Mouse (Mus musculus) thymus, adult 2 months (tissue): ENCODE data around the gene Tbcc. TPM values are rescaled to one million over a fixed set of nuclear protein-coding genes. Genes with fewer than 3 reads are reported as not detected.
A peak's percentile ranks its signal among the peaks of the same experiment; 100 is the strongest.

Source experiments
- DNase-seq: peaks from one replicate; pipeline ENCODE4 v3.0.0; 2021
- H3K27ac ChIP-seq: fragments of 200-500 bp; 2 replicates; pipeline ENCODE4 v1.5.1; 2012; ENCODE audit warnings: low read length, control low read depth; ENCODE audit not compliant: control insufficient read depth, insufficient read depth
- H3K27me3 ChIP-seq: fragments of 200-500 bp; 2 replicates; pipeline ENCODE4 v1.6.1; 2012; ENCODE audit warnings: mild to moderate bottlenecking, low read length, moderate library complexity, mixed read lengths; ENCODE audit not compliant: control insufficient read depth, insufficient read depth
- H3K36me3 ChIP-seq: fragments of 200-500 bp; 2 replicates; pipeline ENCODE4 v1.6.1; 2012; ENCODE audit warnings: mild to moderate bottlenecking, low read length, moderate library complexity; ENCODE audit not compliant: control insufficient read depth, insufficient read depth
- H3K4me1 ChIP-seq: fragments of 200-500 bp; replicated peaks from 2 replicates; pipeline ENCODE4 v1.6.1; 2012; ENCODE audit warnings: low read length; ENCODE audit not compliant: control insufficient read depth, insufficient read depth
- H3K4me3 ChIP-seq: fragments of 200-500 bp; 2 replicates; pipeline ENCODE4 v1.5.1; 2012; ENCODE audit warnings: mild to moderate bottlenecking, low read length, control low read depth, moderate library complexity; ENCODE audit not compliant: control insufficient read depth, insufficient read depth
- CTCF ChIP-seq: fragments of 200-500 bp; IDR thresholded peaks from 2 replicates; pipeline ENCODE4 v1.5.1; 2012; ENCODE audit warnings: mild to moderate bottlenecking, control low read depth, low read length, moderate library complexity, borderline replicate concordance; ENCODE audit not compliant: control insufficient read depth, poor library complexity, insufficient read depth; ENCODE audit errors: extremely low read depth
- POLR2A ChIP-seq: fragments of 200-500 bp; IDR thresholded peaks from 2 replicates; pipeline ENCODE4 v1.6.1; 2012; ENCODE audit warnings: mild to moderate bottlenecking, low read length, control low read depth, moderate library complexity; ENCODE audit not compliant: control insufficient read depth, poor library complexity, insufficient read depth; ENCODE audit errors: extremely low read depth
- WGBS: fragments of 180-500 bp; shearing (Covaris S2); methylation state at CpG from one replicate; pipeline ENCODE4 v1.1.7; 2018; 5-methylcytosine and 5-hydroxymethylcytosine counted together
- polyA plus RNA-seq: library from polyadenylated mRNA; depleted of rRNA; stranded (reverse); fragments of >200 nt; gene quantifications from 2 replicates; pipeline ENCODE4 v1.2.3, GENCODE M21; 2012

Gene Tbcc
- polyA plus RNA-seq, 1 experiment, result 28.5 TPM

DNA sequence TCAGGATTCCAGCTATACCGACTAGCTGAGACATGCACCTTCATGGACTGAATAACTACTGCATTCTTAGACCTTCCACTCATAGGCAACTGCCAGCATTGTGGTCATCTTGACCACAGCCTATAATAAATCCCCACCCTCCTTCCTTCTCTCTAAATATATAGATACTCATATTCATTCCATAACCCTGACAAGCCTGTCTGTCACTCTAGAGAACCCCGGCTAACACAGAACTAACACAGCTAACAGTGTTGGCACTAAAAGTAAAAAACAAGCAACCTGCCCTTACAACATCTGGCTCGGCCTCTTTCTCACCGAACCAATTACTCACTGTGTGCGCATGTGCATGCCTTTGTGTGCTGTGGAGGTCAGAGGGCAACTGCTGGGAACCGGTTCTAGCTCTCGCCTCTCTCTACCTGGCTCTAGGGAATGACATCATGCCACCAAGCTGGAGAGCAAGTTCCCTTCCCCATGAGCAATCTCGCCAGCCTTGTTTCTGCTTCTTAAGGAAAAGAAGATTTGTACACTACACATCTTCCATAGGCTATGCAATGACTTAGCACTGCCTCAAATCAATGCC lies 14.0 kb upstream of the Tbcc start:
- Histone ChIP-seq H3K4me3 (no peak overlapping the region), H3K27me3 (no peaks in the 10 kb centered on the region; the same call in 1 of the 2 replicates), H3K36me3 (no peaks in the 10 kb centered on the region), H3K27ac (no peak overlapping the region), H3K4me1 (peaks cover 9% of the 10 kb centered on the region; the same call in 1 of the 2 replicates)
- 94% methylated on average over 8 of the region's 8 CpGs for WGBS
- no peak for DNase-seq
- TF ChIP-seq POLR2A, result no peak
- no peak for TF ChIP-seq CTCF

DNA sequence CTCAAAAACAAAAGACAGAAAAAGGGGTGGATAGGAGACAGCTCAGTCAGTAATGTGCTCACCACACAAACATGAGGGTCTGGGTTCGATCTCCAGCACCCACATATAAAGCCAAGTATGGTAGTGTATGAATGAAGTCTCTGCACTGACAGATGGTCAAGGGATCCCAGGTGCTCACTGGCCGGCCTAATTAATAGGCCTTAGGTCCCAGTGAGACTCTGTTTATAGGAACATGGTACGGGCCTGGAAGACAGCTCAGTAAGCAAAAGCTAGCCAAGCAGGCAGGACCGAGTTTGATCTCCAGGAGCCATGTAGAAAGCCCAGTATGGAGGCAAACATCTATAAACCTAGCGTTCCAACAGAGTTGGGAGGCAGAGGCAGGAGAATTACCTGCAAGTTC lies 13.4 kb upstream of the Tbcc start:
- WGBS, result 95% methylated on average over 5 of the region's 5 CpGs
- no peak overlapping the region for H3K27ac ChIP-seq

DNA sequence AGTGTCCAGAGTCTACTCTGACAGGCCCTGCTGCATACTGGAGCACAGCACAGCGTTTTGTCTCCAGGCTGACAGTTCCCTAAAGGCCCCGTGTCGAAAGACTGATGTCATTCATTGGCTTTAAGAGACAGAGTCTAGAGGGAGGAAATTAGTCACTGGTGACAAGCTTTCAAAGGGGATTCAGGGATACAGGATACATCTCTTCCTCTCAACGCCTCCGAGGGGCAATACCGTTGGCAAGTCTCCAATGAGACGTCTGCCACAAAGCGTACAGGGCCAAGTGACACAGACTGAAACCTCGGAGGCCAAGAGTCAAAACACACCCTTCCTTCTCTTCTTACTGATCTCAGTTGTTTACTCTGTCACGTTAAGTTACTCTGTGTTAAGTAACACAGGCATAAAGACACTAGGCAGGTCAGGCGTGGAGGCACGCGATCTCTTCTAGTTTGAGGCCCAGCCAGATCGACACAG lies 10.6 kb upstream of the Tbcc start:
- Histone ChIP-seq H3K27me3 (no peaks in the 10 kb centered on the region), H3K4me1 (no peaks in the 10 kb centered on the region), H3K36me3 (no peaks in the 10 kb centered on the region), H3K27ac (no peak overlapping the region), H3K4me3 (no peak overlapping the region)
- DNase-seq, result no peak
- TF ChIP-seq POLR2A, result no peak
- no peak for TF ChIP-seq CTCF
- WGBS, result 79% methylated on average over 14 of the region's 14 CpGs

More for the DNA sequence above, 13.4 kb upstream of the Tbcc start:
- no peak overlapping the region for H3K4me3 ChIP-seq
- no peaks in the 10 kb centered on the region; the same call in 1 of the 2 replicates for H3K27me3 ChIP-seq
- H3K36me3 ChIP-seq, result no peaks in the 10 kb centered on the region
- DNase-seq, result no peak
- peaks cover 7% of the 10 kb centered on the region; the same call in 1 of the 2 replicates for H3K4me1 ChIP-seq
- TF ChIP-seq POLR2A, result no peak
- no peak for TF ChIP-seq CTCF

DNA sequence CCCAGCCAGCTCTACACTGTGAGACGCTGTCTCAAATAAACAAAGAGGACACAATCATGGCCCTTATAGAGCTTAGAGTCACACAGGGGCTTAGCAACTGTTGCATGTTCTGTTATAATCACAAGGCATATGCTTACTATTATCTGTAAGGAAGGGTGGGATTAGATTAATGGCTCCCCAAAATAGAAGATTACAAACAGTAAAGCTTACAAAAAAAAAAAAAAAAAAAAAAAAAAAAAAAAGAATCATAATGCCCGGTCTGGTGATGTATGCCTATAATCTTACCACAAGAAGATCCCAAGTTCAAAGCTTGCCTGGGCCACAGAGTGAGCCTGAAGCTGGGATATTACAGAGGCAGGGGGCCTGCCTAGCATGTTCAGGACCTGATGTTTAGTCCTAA lies 10.2 kb upstream of the Tbcc start:
- 98% methylated on average over 2 of the region's 2 CpGs for WGBS
- no peaks in the 10 kb centered on the region for H3K4me1 ChIP-seq
- TF ChIP-seq CTCF, result no peak
- TF ChIP-seq POLR2A, result no peak
- DNase-seq, result no peak
- H3K27me3 ChIP-seq, result no peaks in the 10 kb centered on the region
- H3K27ac ChIP-seq, result no peak overlapping the region
- no peak overlapping the region for H3K4me3 ChIP-seq
- no peaks in the 10 kb centered on the region for H3K36me3 ChIP-seq

DNA sequence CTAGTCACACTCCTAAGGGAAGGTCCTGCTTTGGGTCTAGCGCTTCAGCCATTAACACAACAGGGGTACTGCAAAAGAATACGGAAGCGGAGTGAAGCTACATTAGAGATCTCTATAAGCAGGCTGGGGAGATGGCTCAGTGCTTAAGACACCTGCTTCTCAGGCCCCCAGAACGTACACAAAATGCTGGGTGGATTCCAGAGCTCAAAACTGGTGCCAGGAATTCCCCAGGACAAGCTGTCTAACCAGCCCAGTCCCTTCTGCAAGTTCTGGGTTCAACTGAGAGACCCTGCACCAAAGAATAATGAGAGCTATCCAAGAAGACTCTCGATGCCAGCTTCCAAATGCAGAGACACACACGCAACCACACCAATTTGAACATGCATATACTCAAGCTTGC lies 8.8 kb upstream of the Tbcc start:
- DNase-seq, result no peak
- Histone ChIP-seq H3K4me1 (no peaks in the 10 kb centered on the region), H3K4me3 (no peak overlapping the region), H3K36me3 (no peaks in the 10 kb centered on the region), H3K27ac (no peak overlapping the region), H3K27me3 (no peaks in the 10 kb centered on the region)
- WGBS, result 90% methylated on average over 6 of the region's 6 CpGs
- no peak for TF ChIP-seq CTCF
- TF ChIP-seq POLR2A, result no peak

DNA sequence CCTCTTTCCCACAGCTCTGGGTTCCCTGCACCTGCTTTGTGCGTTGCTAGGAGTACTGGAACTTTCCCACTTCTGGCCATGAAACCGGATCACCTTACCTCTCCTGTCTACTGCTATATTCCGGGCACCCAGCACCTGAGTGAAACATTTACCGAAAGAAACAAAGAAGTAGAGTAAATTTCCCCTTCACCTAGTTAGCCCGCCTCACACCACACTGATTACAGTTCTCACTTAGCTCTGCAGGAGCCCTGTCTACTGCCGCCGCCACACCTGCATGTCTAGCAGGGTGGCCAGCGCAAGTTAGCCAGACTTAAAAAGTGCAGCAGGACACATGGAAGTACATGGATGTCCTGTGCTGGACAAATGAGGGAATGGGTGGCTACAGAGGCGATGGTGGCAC lies 7.4 kb upstream of the Tbcc start:
- Histone ChIP-seq H3K27ac (no peak overlapping the region), H3K36me3 (no peaks in the 10 kb centered on the region), H3K4me3 (no peak overlapping the region), H3K27me3 (no peaks in the 10 kb centered on the region), H3K4me1 (no peaks in the 10 kb centered on the region)
- no peak for DNase-seq
- TF ChIP-seq CTCF (no peak), POLR2A (0 out of 2 replicates have a peak, but pooled peaks have one; percentile 16)
- WGBS, result 93% methylated on average over 9 of the region's 9 CpGs
